Comparison of ENCODE assay signal across 8 mouse cellular contexts in genomic region chr2:13010030-13010459, GRCm38 (mm10). TPM values are rescaled to one million over a fixed set of nuclear protein-coding genes. Genes with fewer than 3 reads are reported as not detected.
A peak's percentile ranks its signal among the peaks of the same experiment; 100 is the strongest.
DNase-seq lines count a peak whose midpoint lies in the region; ATAC-seq and TF ChIP-seq lines count a peak whose summit lies in the region.

No protein-coding gene starts in this region.

- H3K27ac ChIP-seq in hindbrain, embryonic 14.5 days, result peak overlapping the region; percentile 52
- no peak overlapping the region for H3K27ac ChIP-seq in liver, embryonic 12.5 days
- no peak overlapping the region for H3K27ac ChIP-seq in small intestine, adult 2 months (ENCODE audit: insufficient read depth, low read depth, low read length)

- H3K4me3 ChIP-seq in hindbrain, embryonic 14.5 days (replicated peaks; ENCODE audit: low read length), result peak overlapping the region; percentile 63
- peak overlapping the region; percentile 47 for H3K4me3 ChIP-seq in liver, embryonic 12.5 days
- H3K4me3 ChIP-seq in small intestine, adult 2 months (ENCODE audit: low read depth, low read length), result peak overlapping the region; percentile 49

- peak; percentile 4 to 21 for DNase-seq in cerebellum, postnatal 4 days (ENCODE audit: low spot score in 2 of 2)
- no peak for DNase-seq in cerebellum, adult 8-10 months
- DNase-seq in retina, postnatal 1 day, result peak; percentile 35
- DNase-seq in retina, embryonic 14.5 days (ENCODE audit: low spot score), result no peak
- DNase-seq in hindbrain, embryonic 14.5 days (ENCODE audit: low spot score), result no peak
- DNase-seq in ovary, postnatal 36 days (ENCODE audit: low spot score), result no peak

- no peaks in the 10 kb centered on the region for H3K36me3 ChIP-seq in hindbrain, embryonic 14.5 days (replicated peaks; ENCODE audit: control insufficient read depth, insufficient read depth)
- no peaks in the 10 kb centered on the region for H3K36me3 ChIP-seq in liver, embryonic 12.5 days
- H3K36me3 ChIP-seq in small intestine, adult 2 months (ENCODE audit: control insufficient read depth, insufficient read depth, low read length), result no peaks in the 10 kb centered on the region

- H3K4me2 ChIP-seq in hindbrain, embryonic 14.5 days (replicated peaks), result peak overlapping the region; percentile 98
- peak overlapping the region; percentile 66 for H3K4me2 ChIP-seq in liver, embryonic 12.5 days

- TF ChIP-seq CTCF in small intestine, adult 2 months (IDR thresholded peaks at IDR 0.05; ENCODE audit: extremely low read depth, insufficient read length, insufficient replicate concordance, low read depth, low read length), result no peak

- H3K4me1 ChIP-seq in hindbrain, embryonic 14.5 days (replicated peaks; ENCODE audit: control insufficient read depth, insufficient read depth, low read length), result peaks cover 15% of the 10 kb centered on the region
- peaks cover 23% of the 10 kb centered on the region for H3K4me1 ChIP-seq in liver, embryonic 12.5 days
- peaks cover 4% of the 10 kb centered on the region; the same call in 1 of the 2 replicates for H3K4me1 ChIP-seq in small intestine, adult 2 months (ENCODE audit: control insufficient read depth, insufficient read depth, insufficient read length, low read length)

- peaks cover 44% of the 10 kb centered on the region for H3K27me3 ChIP-seq in hindbrain, embryonic 14.5 days (ENCODE audit: control insufficient read depth, insufficient read depth, low read length)
- peaks cover 59% of the 10 kb centered on the region for H3K27me3 ChIP-seq in liver, embryonic 12.5 days (replicated peaks)
- peaks cover 29% of the 10 kb centered on the region for H3K27me3 ChIP-seq in small intestine, adult 2 months (ENCODE audit: control insufficient read depth, insufficient read depth, low read length)

- peak overlapping the region; percentile 70 for H3K9ac ChIP-seq in hindbrain, embryonic 14.5 days
- no peak overlapping the region for H3K9ac ChIP-seq in liver, embryonic 12.5 days

- WGBS in hindbrain, embryonic 14.5 days, result 2% methylated on average over 31 of the region's 31 CpGs
- WGBS in liver, embryonic 12.5 days (ENCODE audit: insufficient replicate concordance), result 4% methylated on average over 31 of the region's 31 CpGs
- WGBS in small intestine, adult 2 months, result 12% methylated on average over 31 of the region's 31 CpGs

- no peaks in the 10 kb centered on the region for H3K9me3 ChIP-seq in hindbrain, embryonic 14.5 days (ENCODE audit: control insufficient read depth, low read length)
- H3K9me3 ChIP-seq in liver, embryonic 12.5 days (replicated peaks), result no peaks in the 10 kb centered on the region

- no peak for TF ChIP-seq POLR2A in small intestine, adult 2 months (IDR thresholded peaks at IDR 0.05; ENCODE audit: low read depth, low read length)

- peak; percentile 53 for ATAC-seq in hindbrain, embryonic 14.5 days (ENCODE audit: low FRiP score)
- 0 out of 2 replicates have a peak, but pooled peaks have one; percentile 15 for ATAC-seq in liver, embryonic 12.5 days

RNA-seq across cellular contexts. Expression of gene C1ql3, which starts 1.6 kb away (rescaled TPM):
- polyA plus RNA-seq in hindbrain, embryonic 14.5 days (2014; fragmentation: Nextera tagmentation; extraction: Ambion mirVana), result 7.5 and 7.9 TPM in 2 replicates
- polyA plus RNA-seq in liver, embryonic 12.5 days (2016; fragmentation: Nextera tagmentation; extraction: Ambion mirVana), result 0.10 and 0.12 TPM in 2 replicates
- polyA plus RNA-seq in small intestine, adult 2 months (2012; rRNA removed), result 0.05 and 0.08 TPM in 2 replicates

Comparison
In these comparisons a context has a peak if more than half of its experiments do, and no peak if none do; other contexts are left out.
1. DNase-seq: peak in cerebellum, postnatal 4 days (2 of 2) and retina, postnatal 1 day (single experiment); none in cerebellum, adult 8-10 months (single experiment), retina, embryonic 14.5 days (single experiment), hindbrain, embryonic 14.5 days (single experiment) and ovary, postnatal 36 days (single experiment).
2. Peak in every context shown above with its lines, with median percentiles within 50 percentile points of each other: H3K4me3 ChIP-seq.